Mouse (Mus musculus) neural tube, embryonic 15.5 days (tissue): ENCODE measurements around the gene Rps3. TPM values are rescaled to one million over a fixed set of nuclear protein-coding genes. Genes with fewer than 3 reads are reported as not detected.
A peak's percentile ranks its signal among the peaks of the same experiment; 100 is the strongest.

ENCODE experiments used
- ATAC-seq: fragments of 200-750 bp; cut with Nextera tagmentation; 2 replicates; pipeline ENCODE4 v1.8.0; 2017; ENCODE audit warnings: mild to moderate bottlenecking, moderate TSS enrichment, moderate library complexity; ENCODE audit not compliant: low FRiP score
- H3K27ac ChIP-seq: fragments of 300-500 bp; sonication (generic); replicated peaks from 2 replicates; pipeline ENCODE4 v1.5.1; 2015; ENCODE audit warnings: mild to moderate bottlenecking, inconsistent platforms
- H3K27me3 ChIP-seq: fragments of 300-500 bp; sonication (generic); replicated peaks from 2 replicates; pipeline ENCODE4 v1.6.1; 2015; ENCODE audit warnings: inconsistent platforms
- H3K36me3 ChIP-seq: fragments of 300-500 bp; sonication (generic); 2 replicates; pipeline ENCODE4 v1.6.1; 2015; ENCODE audit warnings: inconsistent platforms
- H3K4me1 ChIP-seq: fragments of 300-500 bp; sonication (generic); 2 replicates; pipeline ENCODE4 v1.6.1; 2015; ENCODE audit warnings: inconsistent platforms
- H3K4me2 ChIP-seq: fragments of 300-500 bp; sonication (generic); 2 replicates; pipeline ENCODE4 v1.6.1; 2015; ENCODE audit warnings: inconsistent platforms, mild to moderate bottlenecking, moderate library complexity
- H3K4me3 ChIP-seq: fragments of 300-500 bp; sonication (generic); replicated peaks from 2 replicates; pipeline ENCODE4 v1.5.1; 2015; ENCODE audit warnings: mild to moderate bottlenecking, inconsistent platforms
- H3K9ac ChIP-seq: fragments of 300-500 bp; sonication (generic); replicated peaks from 2 replicates; pipeline ENCODE4 v1.6.1; 2015; ENCODE audit warnings: mild to moderate bottlenecking, inconsistent platforms
- H3K9me3 ChIP-seq: fragments of 300-500 bp; sonication (generic); replicated peaks from 2 replicates; pipeline ENCODE4 v1.6.1; 2016; ENCODE audit warnings: inconsistent platforms
- WGBS: fragments of 180-500 bp; shearing (Covaris S2); methylation state at CpG from one replicate; pipeline ENCODE4 v1.1.7; 2015; ENCODE audit warnings: mixed read lengths; 5-methylcytosine and 5-hydroxymethylcytosine counted together
- polyA plus RNA-seq: library from polyadenylated mRNA; unstranded; fragments of >200 nt; fragmentation: Nextera tagmentation; extraction: Ambion mirVana; gene quantifications from 2 replicates; pipeline ENCODE4 v1.2.1, GENCODE M21; 2015

The Rps3 gene
- 412 and 499 TPM in 2 replicates for polyA plus RNA-seq

- WGBS, result under 1% methylated on average over 45 of the region's 45 CpGs
- peak within 1 kb of the TSS; percentile 69 for H3K9ac ChIP-seq
- peaks cover 47% of the 10 kb centered on the region for H3K4me1 ChIP-seq
- ATAC-seq, result peak; percentile 95
- H3K9me3 ChIP-seq, result no peaks in the 10 kb centered on the region
- peak within 1 kb of the TSS; percentile 92 for H3K27ac ChIP-seq
- peak within 1 kb of the TSS; percentile 78 for H3K4me2 ChIP-seq
- peaks cover 10% of the 10 kb centered on the region; the same call in 1 of the 2 replicates for H3K27me3 ChIP-seq
- peaks cover 38% of the 10 kb centered on the region for H3K36me3 ChIP-seq
- H3K4me3 ChIP-seq, result peak within 1 kb of the TSS; percentile 73
Observed at GRCm38 (mm10) chr7:99483271-99483923, at the start of gene Rps3. Gene Rps3, minus strand, starts transcription at chr7:99483738.

- H3K4me1 ChIP-seq, result peaks cover 30% of the 10 kb centered on the region
- WGBS, result 85% methylated on average over 4 of the region's 4 CpGs
Observed at GRCm38 (mm10) chr7:99532526-99532925, 49.0 kb upstream of the Rps3 start.

GRCm38 (mm10) chr7:99531408-99531970 lies 48.0 kb upstream of the Rps3 start:
- Histone ChIP-seq H3K36me3 (no peaks in the 10 kb centered on the region), H3K27me3 (no peaks in the 10 kb centered on the region)
- ATAC-seq, result no peak

More at GRCm38 (mm10) chr7:99532526-99532925, 49.0 kb upstream of the Rps3 start:
- no peaks in the 10 kb centered on the region for H3K9me3 ChIP-seq
- no peak overlapping the region for H3K27ac ChIP-seq
- H3K27me3 ChIP-seq, result no peaks in the 10 kb centered on the region
- H3K4me3 ChIP-seq, result no peak overlapping the region
- H3K4me2 ChIP-seq, result no peak overlapping the region
- no peak for ATAC-seq
- H3K9ac ChIP-seq, result no peak overlapping the region
- H3K36me3 ChIP-seq, result no peaks in the 10 kb centered on the region

GRCm38 (mm10) chr7:99529410-99529809 lies 45.9 kb upstream of the Rps3 start:
- no peak for ATAC-seq
- Histone ChIP-seq H3K4me1 (peaks cover 8% of the 10 kb centered on the region), H3K9me3 (no peaks in the 10 kb centered on the region), H3K27ac (no peak overlapping the region), H3K4me2 (no peak overlapping the region), H3K27me3 (no peaks in the 10 kb centered on the region), H3K4me3 (no peak overlapping the region), H3K9ac (no peak overlapping the region), H3K36me3 (no peaks in the 10 kb centered on the region)
- WGBS, result 57% methylated on average over 5 of the region's 5 CpGs

More at GRCm38 (mm10) chr7:99531408-99531970, 48.0 kb upstream of the Rps3 start:
- Histone ChIP-seq H3K4me1 (peaks cover 20% of the 10 kb centered on the region), H3K4me3 (no peak overlapping the region), H3K9ac (no peak overlapping the region), H3K27ac (no peak overlapping the region), H3K9me3 (no peaks in the 10 kb centered on the region), H3K4me2 (no peak overlapping the region)
- whole genome bisulfite sequencing, result 89% methylated on average over 3 of the region's 3 CpGs

GRCm38 (mm10) chr7:99528547-99528946 lies 45.0 kb upstream of the Rps3 start:
- no peak overlapping the region for H3K9ac ChIP-seq
- H3K4me3 ChIP-seq, result no peak overlapping the region
- no peak overlapping the region for H3K4me2 ChIP-seq
- no peaks in the 10 kb centered on the region for H3K9me3 ChIP-seq
- 56% methylated on average over 2 of the region's 2 CpGs for WGBS
- H3K27ac ChIP-seq, result no peak overlapping the region
- ATAC-seq, result no peak
- no peaks in the 10 kb centered on the region for H3K27me3 ChIP-seq
- H3K4me1 ChIP-seq, result no peaks in the 10 kb centered on the region
- H3K36me3 ChIP-seq, result no peaks in the 10 kb centered on the region

- 91% methylated on average over 1 of the region's 1 CpGs for WGBS
- no peaks in the 10 kb centered on the region for H3K27me3 ChIP-seq
Observed at GRCm38 (mm10) chr7:99523837-99524236, 40.3 kb upstream of the Rps3 start.

GRCm38 (mm10) chr7:99523121-99523520 lies 39.6 kb upstream of the Rps3 start:
- no peaks in the 10 kb centered on the region for H3K27me3 ChIP-seq
- no peaks in the 10 kb centered on the region for H3K36me3 ChIP-seq
- ATAC-seq, result no peak
- H3K9ac ChIP-seq, result no peak overlapping the region
- 78% methylated on average over 8 of the region's 8 CpGs for WGBS
- H3K9me3 ChIP-seq, result no peaks in the 10 kb centered on the region
- no peak overlapping the region for H3K27ac ChIP-seq
- no peak overlapping the region for H3K4me2 ChIP-seq
- H3K4me3 ChIP-seq, result no peak overlapping the region
- no peaks in the 10 kb centered on the region for H3K4me1 ChIP-seq

More at GRCm38 (mm10) chr7:99523837-99524236, 40.3 kb upstream of the Rps3 start:
- no peaks in the 10 kb centered on the region for H3K9me3 ChIP-seq
- H3K9ac ChIP-seq, result no peak overlapping the region
- no peak overlapping the region for H3K27ac ChIP-seq
- H3K4me3 ChIP-seq, result no peak overlapping the region
- ATAC-seq, result no peak
- no peak overlapping the region for H3K4me2 ChIP-seq
- H3K4me1 ChIP-seq, result no peaks in the 10 kb centered on the region
- H3K36me3 ChIP-seq, result no peaks in the 10 kb centered on the region

- Histone ChIP-seq H3K9me3 (no peaks in the 10 kb centered on the region), H3K36me3 (no peaks in the 10 kb centered on the region), H3K27ac (no peak overlapping the region), H3K4me3 (no peak overlapping the region), H3K27me3 (no peaks in the 10 kb centered on the region), H3K4me1 (no peaks in the 10 kb centered on the region), H3K4me2 (no peak overlapping the region), H3K9ac (no peak overlapping the region)
- 76% methylated on average over 4 of the region's 4 CpGs for WGBS
- no peak for ATAC-seq
Observed at GRCm38 (mm10) chr7:99518954-99519644, 35.6 kb upstream of the Rps3 start.

GRCm38 (mm10) chr7:99516814-99517157 lies 33.2 kb upstream of the Rps3 start:
- no peaks in the 10 kb centered on the region for H3K9me3 ChIP-seq
- no peaks in the 10 kb centered on the region for H3K36me3 ChIP-seq
- no peak overlapping the region for H3K4me2 ChIP-seq
- H3K4me1 ChIP-seq, result no peaks in the 10 kb centered on the region
- 84% methylated on average over 3 of the region's 3 CpGs for WGBS
- H3K27ac ChIP-seq, result no peak overlapping the region
- no peak for ATAC-seq
- no peak overlapping the region for H3K4me3 ChIP-seq
- no peaks in the 10 kb centered on the region for H3K27me3 ChIP-seq
- no peak overlapping the region for H3K9ac ChIP-seq

- Histone ChIP-seq H3K27me3 (no peaks in the 10 kb centered on the region), H3K36me3 (no peaks in the 10 kb centered on the region), H3K9me3 (no peaks in the 10 kb centered on the region), H3K4me1 (no peaks in the 10 kb centered on the region), H3K4me2 (no peak overlapping the region), H3K9ac (no peak overlapping the region), H3K27ac (no peak overlapping the region), H3K4me3 (no peak overlapping the region)
- no peak for ATAC-seq
- 86% methylated on average over 9 of the region's 9 CpGs for WGBS
Observed at GRCm38 (mm10) chr7:99516092-99516813, 32.7 kb upstream of the Rps3 start.

GRCm38 (mm10) chr7:99510087-99510501 lies 26.6 kb upstream of the Rps3 start:
- 5% methylated on average over 8 of the region's 8 CpGs for WGBS
- H3K36me3 ChIP-seq, result no peaks in the 10 kb centered on the region
- peak; percentile 87 for ATAC-seq
- no peaks in the 10 kb centered on the region for H3K27me3 ChIP-seq
- no peak overlapping the region for H3K4me3 ChIP-seq
- peak overlapping the region; percentile 79 for H3K27ac ChIP-seq
- H3K4me1 ChIP-seq, result peaks cover 10% of the 10 kb centered on the region
- H3K9me3 ChIP-seq, result no peaks in the 10 kb centered on the region
- peak overlapping the region; percentile 44 for H3K4me2 ChIP-seq
- H3K9ac ChIP-seq, result no peak overlapping the region
